Mouse (Mus musculus) heart, postnatal 0 days (tissue): ENCODE results near the gene Map7. TPM values are rescaled to one million over a fixed set of nuclear protein-coding genes. Genes with fewer than 3 reads are reported as not detected.

ENCODE experiments used
- ATAC-seq: fragments of 200-750 bp; cut with Nextera tagmentation; 2 replicates; pipeline ENCODE4 v1.8.0; 2017; ENCODE audit warnings: low read depth, moderate number of reproducible peaks, moderate library complexity; ENCODE audit not compliant: insufficient read depth
- DNase-seq: peaks from one replicate; pipeline ENCODE4 v3.0.0-alpha.2; 2016; ENCODE audit warnings: low spot score
- H3K27ac ChIP-seq: fragments of 300-500 bp; sonication (generic); 2 replicates; pipeline ENCODE4 v1.5.1; 2014; ENCODE audit warnings: low read depth, mild to moderate bottlenecking
- H3K27me3 ChIP-seq: fragments of 300-500 bp; sonication (generic); 2 replicates; pipeline ENCODE4 v1.6.1; 2014; ENCODE audit warnings: low read length, mixed read lengths; ENCODE audit not compliant: control insufficient read depth, insufficient read depth
- H3K36me3 ChIP-seq: fragments of 300-500 bp; sonication (generic); replicated peaks from 2 replicates; pipeline ENCODE4 v1.6.1; 2014; ENCODE audit warnings: low read length, mixed read lengths; ENCODE audit not compliant: control insufficient read depth, insufficient read depth
- H3K4me1 ChIP-seq: fragments of 300-500 bp; sonication (generic); 2 replicates; pipeline ENCODE4 v1.6.1; 2014; ENCODE audit warnings: antibody characterized with exemption; ENCODE audit not compliant: control insufficient read depth, insufficient read depth
- H3K4me2 ChIP-seq: fragments of 300-500 bp; sonication (generic); 2 replicates; pipeline ENCODE4 v1.6.1; 2014; ENCODE audit warnings: low read depth, mild to moderate bottlenecking, low read length, moderate library complexity
- H3K4me3 ChIP-seq: fragments of 300-500 bp; sonication (generic); 2 replicates; pipeline ENCODE4 v1.5.1; 2014; ENCODE audit warnings: low read depth, low read length
- H3K9ac ChIP-seq: fragments of 300-500 bp; sonication (generic); replicated peaks from 2 replicates; pipeline ENCODE4 v1.6.1; 2014; ENCODE audit warnings: low read depth, low read length, mixed read lengths
- H3K9me3 ChIP-seq: fragments of 300-500 bp; sonication (generic); replicated peaks from 2 replicates; pipeline ENCODE4 v1.6.1; 2016; ENCODE audit warnings: low read length; ENCODE audit not compliant: control insufficient read depth
- CTCF ChIP-seq: IDR thresholded peaks from 2 replicates; pipeline ENCODE4 v1.5.1; 2016; ENCODE audit warnings: antibody characterized with exemption, control low read depth, low read depth
- EP300 ChIP-seq: IDR thresholded peaks from 2 replicates; pipeline ENCODE4 v1.6.1; 2016; ENCODE audit warnings: antibody characterized with exemption, low read depth
- WGBS: fragments of 180-500 bp; shearing (Covaris S2); extraction: QIAGEN DNeasy Blood & Tissue Kit; methylation state at CpG from one replicate; pipeline ENCODE4 v1.1.7; 2014; 5-methylcytosine and 5-hydroxymethylcytosine counted together
- polyA plus RNA-seq: library from polyadenylated mRNA; unstranded; fragments of >200 nt; fragmentation: Nextera tagmentation; extraction: Ambion mirVana; gene quantifications from 2 replicates; pipeline ENCODE4 v1.2.1, GENCODE M21; 2015
- total RNA-seq: library from RNA; depleted of rRNA; stranded (reverse); fragments of >200 nt; gene quantifications from 2 replicates; pipeline ENCODE4 v1.2.3, GENCODE M21; 2014; ENCODE audit warnings: low replicate concordance

Map7 gene
- total and polyA plus RNA-seq, 2 experiments from 2014 or later = 5.9 to 7.5 TPM

DNA sequence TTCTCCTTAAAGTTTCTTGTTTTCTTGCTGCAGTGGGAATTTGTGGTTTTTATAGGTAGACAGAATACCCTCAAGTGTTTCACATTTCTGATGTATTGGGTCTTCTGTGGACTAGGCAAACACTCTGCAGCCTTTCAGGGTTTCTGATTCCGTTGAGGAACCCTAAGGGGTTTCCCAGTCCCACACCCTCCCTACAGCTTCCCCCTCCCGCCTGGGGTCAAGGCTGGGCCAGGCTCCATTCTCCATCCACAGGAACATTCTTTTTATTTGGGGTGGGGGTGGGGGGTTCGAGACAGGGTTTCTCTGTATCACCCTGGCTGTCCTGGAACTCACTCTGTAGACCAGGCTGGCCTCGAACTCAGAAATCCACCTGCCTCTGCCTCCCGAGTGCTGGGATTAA is 150.8 kb downstream of the Map7 start:
- H3K4me3 ChIP-seq = no peak overlapping the region
- H3K9me3 ChIP-seq = no peaks in the 10 kb centered on the region
- no peaks in the 10 kb centered on the region for H3K36me3 ChIP-seq
- ATAC-seq = no peak
- no peak for TF ChIP-seq CTCF
- TF ChIP-seq EP300 = no peak
- WGBS = 83% methylated on average over 5 of the region's 5 CpGs
- H3K4me1 ChIP-seq = peaks cover 10% of the 10 kb centered on the region
- no peak overlapping the region for H3K4me2 ChIP-seq
- peak overlapping the region; percentile 94 for H3K27ac ChIP-seq
- DNase-seq = no peak
- no peaks in the 10 kb centered on the region for H3K27me3 ChIP-seq
- no peak overlapping the region for H3K9ac ChIP-seq

GRCm38 (mm10) chr10:20310969-20311769 is 162.9 kb downstream of the Map7 start:
- Histone ChIP-seq H3K4me1 (peaks cover 11% of the 10 kb centered on the region; the same call in 1 of the 2 replicates), H3K9me3 (no peaks in the 10 kb centered on the region), H3K27ac (peak overlapping the region; percentile 100), H3K4me3 (peak overlapping the region; percentile 97), H3K27me3 (no peaks in the 10 kb centered on the region), H3K4me2 (peak overlapping the region; percentile 68), H3K9ac (peak overlapping the region; percentile 98), H3K36me3 (no peaks in the 10 kb centered on the region)
- DNase-seq = no peak
- 53% methylated on average over 11 of the region's 11 CpGs for WGBS
- no peak for ATAC-seq
- TF ChIP-seq CTCF = no peak
- TF ChIP-seq EP300 = no peak

- peak within 1 kb of the TSS; percentile 100 for H3K27ac ChIP-seq
- H3K9ac ChIP-seq = peak within 1 kb of the TSS; percentile 98
- WGBS = under 1% methylated on average over 84 of the region's 84 CpGs
- ATAC-seq = peak; percentile 96
- no peaks in the 10 kb centered on the region for H3K27me3 ChIP-seq
- peaks cover 12% of the 10 kb centered on the region; the same call in 1 of the 2 replicates for H3K4me1 ChIP-seq
- peak within 1 kb of the TSS; percentile 68 for H3K4me2 ChIP-seq
- DNase-seq = peak; percentile 99
- H3K4me3 ChIP-seq = peak within 1 kb of the TSS; percentile 97
- no peaks in the 10 kb centered on the region for H3K36me3 ChIP-seq
- no peaks in the 10 kb centered on the region for H3K9me3 ChIP-seq
- TF ChIP-seq CTCF = no peak
- peak; percentile 84 for TF ChIP-seq EP300
These were observed 163.9 kb downstream of the Map7 start, which contains the start of gene Bclaf1 for GRCm38 (mm10) chr10:20311918-20312735. Gene Bclaf1 (plus strand): TSS chr10:20312469.

- peak overlapping the region; percentile 98 for H3K9ac ChIP-seq
- WGBS = under 1% methylated on average over 42 of the region's 54 CpGs
- DNase-seq = peak; percentile 93
These were observed 164.5 kb downstream of the Map7 start for GRCm38 (mm10) chr10:20312736-20313301.

DNA sequence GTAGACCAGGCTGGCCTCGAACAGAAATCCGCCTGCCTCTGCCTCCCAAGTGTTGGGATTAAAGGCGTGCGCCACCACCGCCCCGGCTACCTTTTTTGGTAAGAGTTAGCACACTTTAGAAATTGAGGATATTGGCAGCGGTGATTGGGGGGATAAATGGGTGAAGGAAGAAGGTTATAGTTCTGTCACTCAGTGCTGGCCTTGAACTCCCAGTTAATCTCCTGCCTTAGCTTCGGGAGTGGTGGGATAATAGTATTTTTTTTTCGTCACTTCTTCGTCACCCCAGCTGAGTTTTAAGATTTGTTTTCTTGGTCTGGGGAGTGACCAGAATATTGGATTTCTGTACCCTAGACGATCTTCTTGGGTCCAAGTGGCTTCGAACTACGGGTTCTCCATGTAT is 165.2 kb downstream of the Map7 start:
- Histone ChIP-seq H3K9ac (peak overlapping the region; percentile 98; the same call in 1 of the 2 replicates), H3K4me1 (peaks cover 18% of the 10 kb centered on the region; the same call in 1 of the 2 replicates), H3K4me3 (peak overlapping the region; percentile 97), H3K9me3 (no peaks in the 10 kb centered on the region), H3K4me2 (peak overlapping the region; percentile 68), H3K27ac (peak overlapping the region; percentile 100), H3K27me3 (no peaks in the 10 kb centered on the region), H3K36me3 (0 out of 2 replicates have a peak, but pooled peaks cover 6% of the 10 kb centered on the region)
- DNase-seq (no peak), ATAC-seq (no peak)
- TF ChIP-seq CTCF (no peak), EP300 (no peak)
- WGBS = 30% methylated on average over 13 of the region's 13 CpGs

More at GRCm38 (mm10) chr10:20312736-20313301, 164.5 kb downstream of the Map7 start:
- H3K27me3 ChIP-seq = no peaks in the 10 kb centered on the region
- peak overlapping the region; percentile 100 for H3K27ac ChIP-seq
- peak overlapping the region; percentile 97 for H3K4me3 ChIP-seq
- peak; percentile 76 for ATAC-seq
- TF ChIP-seq CTCF (no peak), EP300 (no peak)
- H3K4me1 ChIP-seq = peaks cover 18% of the 10 kb centered on the region; the same call in 1 of the 2 replicates
- H3K9me3 ChIP-seq = no peaks in the 10 kb centered on the region
- H3K4me2 ChIP-seq = peak overlapping the region; percentile 68
- no peaks in the 10 kb centered on the region for H3K36me3 ChIP-seq
